Mouse (Mus musculus): ENCODE measurements around the gene Ranbp3l. TPM values are rescaled to one million over a fixed set of nuclear protein-coding genes. Genes with fewer than 3 reads are reported as not detected.

The Ranbp3l gene
- total and polyA plus RNA-seq, 2 experiments from 2014 or later = 0.14 TPM; not detected in 1

DNA sequence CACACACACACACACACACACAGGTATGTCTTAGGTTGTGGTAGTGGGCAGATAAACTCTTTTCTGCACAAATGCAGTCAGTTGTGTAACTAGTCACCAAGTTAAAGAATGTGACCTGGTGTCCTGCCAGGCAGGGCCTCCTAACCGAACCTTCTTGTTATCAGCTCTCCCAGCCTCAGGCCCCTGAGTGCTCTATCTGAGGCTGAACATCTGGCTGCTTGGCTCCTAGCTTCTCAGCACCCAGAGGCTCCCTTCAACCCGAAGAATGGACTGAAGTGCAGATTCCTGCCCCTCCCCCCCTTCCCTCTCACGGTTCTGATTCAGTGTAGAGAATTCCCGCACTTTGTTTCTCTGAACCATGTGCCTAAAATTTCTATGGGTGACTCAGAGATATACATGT lies 106.9 kb downstream of the Ranbp3l start:
- peaks cover 63% of the 10 kb centered on the region for H3K4me1 ChIP-seq (ENCODE audit: control insufficient read depth, insufficient read depth)
- no peaks in the 10 kb centered on the region for H3K27me3 ChIP-seq (ENCODE audit: control insufficient read depth, insufficient read depth, low read length)
- H3K4me2 ChIP-seq (ENCODE audit: low read depth, low read length) = peak overlapping the region; percentile 90
- no peak overlapping the region for H3K4me3 ChIP-seq (ENCODE audit: low read depth, low read length)
- no peaks in the 10 kb centered on the region for H3K9me3 ChIP-seq (replicated peaks; ENCODE audit: control insufficient read depth, low read length)
- no peak for ATAC-seq (ENCODE audit: insufficient read depth, low read depth)
- no peak for DNase-seq (ENCODE audit: low spot score)
- H3K27ac ChIP-seq (ENCODE audit: low read depth) = peak overlapping the region; percentile 96
- no peaks in the 10 kb centered on the region for H3K36me3 ChIP-seq (replicated peaks; ENCODE audit: control insufficient read depth, insufficient read depth, low read length)
- H3K9ac ChIP-seq (replicated peaks; ENCODE audit: low read depth, low read length) = no peak overlapping the region
- 4% methylated on average over 4 of the region's 4 CpGs for WGBS
- no peak for TF ChIP-seq EP300 (IDR thresholded peaks at IDR 0.05; ENCODE audit: low read depth)
- no peak for TF ChIP-seq CTCF (IDR thresholded peaks at IDR 0.05; ENCODE audit: low read depth)

DNA sequence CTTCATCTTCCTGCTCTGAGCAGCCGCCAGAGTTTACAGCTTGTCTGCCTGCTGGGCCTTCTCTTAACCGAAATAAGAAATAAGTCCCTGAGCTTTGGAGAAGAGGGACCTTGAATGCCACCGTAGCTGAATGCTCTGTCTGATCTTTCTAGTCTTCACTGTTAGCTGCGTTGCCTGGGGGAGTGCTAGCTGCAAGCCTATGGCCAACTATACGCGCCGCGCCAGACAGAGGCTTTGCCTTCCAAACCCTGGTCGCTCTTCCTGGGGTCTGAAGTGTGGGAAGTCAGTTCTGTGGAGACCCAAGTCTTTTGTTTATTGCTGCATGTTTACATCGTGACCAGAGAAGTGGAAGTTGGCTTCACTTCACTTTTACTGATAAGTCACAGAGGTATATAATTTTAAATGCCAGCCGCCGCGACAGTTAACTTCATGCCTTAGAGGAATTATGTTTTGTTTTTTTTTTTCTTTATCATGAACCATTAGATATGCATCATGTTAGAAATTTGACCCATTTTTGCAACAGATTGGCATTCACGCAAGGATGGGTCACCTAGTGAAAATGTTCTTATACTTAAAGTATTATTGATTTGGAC lies 108.0 kb downstream of the Ranbp3l start:
- Histone ChIP-seq H3K4me3 (ENCODE audit: low read depth, low read length) (no peak overlapping the region), H3K4me1 (ENCODE audit: control insufficient read depth, insufficient read depth) (peaks cover 64% of the 10 kb centered on the region), H3K27me3 (ENCODE audit: control insufficient read depth, insufficient read depth, low read length) (no peaks in the 10 kb centered on the region), H3K27ac (ENCODE audit: low read depth) (peak overlapping the region; percentile 96), H3K9me3 (replicated peaks; ENCODE audit: control insufficient read depth, low read length) (no peaks in the 10 kb centered on the region), H3K4me2 (ENCODE audit: low read depth, low read length) (peak overlapping the region; percentile 90), H3K36me3 (replicated peaks; ENCODE audit: control insufficient read depth, insufficient read depth, low read length) (no peaks in the 10 kb centered on the region), H3K9ac (replicated peaks; ENCODE audit: low read depth, low read length) (peak overlapping the region; percentile 37; the same call in 1 of the 2 replicates)
- DNase-seq (ENCODE audit: low spot score) (no peak), ATAC-seq (ENCODE audit: insufficient read depth, low read depth) (no peak)
- TF ChIP-seq EP300 (IDR thresholded peaks at IDR 0.05; ENCODE audit: low read depth) (no peak), CTCF (IDR thresholded peaks at IDR 0.05; ENCODE audit: low read depth) (no peak)
- 35% methylated on average over 14 of the region's 14 CpGs for WGBS

DNA sequence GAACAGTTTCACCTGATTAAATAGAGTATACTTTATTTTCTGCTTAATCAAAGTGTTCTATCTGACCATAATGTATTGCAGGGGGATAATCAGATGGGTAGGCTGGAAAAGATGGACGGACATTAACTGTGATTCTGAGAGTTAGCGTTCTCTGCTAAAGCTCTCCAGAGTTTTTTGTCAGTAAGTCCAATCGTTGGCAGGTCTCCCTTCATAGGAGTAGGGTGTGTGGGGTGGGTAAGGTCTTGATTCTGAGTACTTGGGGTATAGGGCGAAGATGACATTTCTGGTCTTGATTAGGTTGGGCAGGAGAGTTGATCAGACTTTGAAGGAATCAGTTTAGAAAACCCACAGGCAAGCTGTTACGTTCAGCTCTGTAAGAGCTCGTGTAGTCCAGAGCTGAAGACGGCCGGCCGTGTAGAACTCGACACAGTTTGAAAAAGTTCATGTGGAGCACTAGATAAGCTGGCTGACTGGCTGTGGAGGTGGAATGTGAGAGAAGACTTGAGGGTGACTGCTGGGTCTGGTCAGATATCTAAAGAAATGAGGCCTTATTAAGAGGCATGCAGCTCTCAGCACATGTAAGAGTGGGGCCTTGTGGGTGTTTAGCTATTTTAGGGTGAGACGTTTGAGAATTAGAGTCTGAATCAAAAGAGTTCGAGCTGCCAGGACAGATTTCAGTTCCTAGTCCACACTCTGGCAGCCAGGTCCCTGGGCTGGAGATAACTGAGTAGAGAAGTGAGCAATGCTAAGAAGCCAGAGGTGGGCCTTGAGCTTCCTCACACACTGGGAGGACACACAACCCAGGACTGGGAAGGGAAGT lies 110.9 kb downstream of the Ranbp3l start:
- H3K4me3 ChIP-seq (ENCODE audit: low read depth, low read length) = no peak overlapping the region
- peak overlapping the region; percentile 38 for H3K9ac ChIP-seq (replicated peaks; ENCODE audit: low read depth, low read length)
- DNase-seq (ENCODE audit: low spot score) (peak; percentile 67), ATAC-seq (ENCODE audit: insufficient read depth, low read depth) (peak; percentile 69)
- peak overlapping the region; percentile 95 for H3K27ac ChIP-seq (ENCODE audit: low read depth)
- no peak for TF ChIP-seq CTCF (IDR thresholded peaks at IDR 0.05; ENCODE audit: low read depth)
- TF ChIP-seq EP300 (IDR thresholded peaks at IDR 0.05; ENCODE audit: low read depth) = no peak
- WGBS = 22% methylated on average over 12 of the region's 12 CpGs
- H3K4me2 ChIP-seq (ENCODE audit: low read depth, low read length) = peak overlapping the region; percentile 47
- no peaks in the 10 kb centered on the region for H3K27me3 ChIP-seq (ENCODE audit: control insufficient read depth, insufficient read depth, low read length)
- peaks cover 70% of the 10 kb centered on the region for H3K4me1 ChIP-seq (ENCODE audit: control insufficient read depth, insufficient read depth)
- H3K9me3 ChIP-seq (replicated peaks; ENCODE audit: control insufficient read depth, low read length) = no peaks in the 10 kb centered on the region
- H3K36me3 ChIP-seq (replicated peaks; ENCODE audit: control insufficient read depth, insufficient read depth, low read length) = no peaks in the 10 kb centered on the region

DNA sequence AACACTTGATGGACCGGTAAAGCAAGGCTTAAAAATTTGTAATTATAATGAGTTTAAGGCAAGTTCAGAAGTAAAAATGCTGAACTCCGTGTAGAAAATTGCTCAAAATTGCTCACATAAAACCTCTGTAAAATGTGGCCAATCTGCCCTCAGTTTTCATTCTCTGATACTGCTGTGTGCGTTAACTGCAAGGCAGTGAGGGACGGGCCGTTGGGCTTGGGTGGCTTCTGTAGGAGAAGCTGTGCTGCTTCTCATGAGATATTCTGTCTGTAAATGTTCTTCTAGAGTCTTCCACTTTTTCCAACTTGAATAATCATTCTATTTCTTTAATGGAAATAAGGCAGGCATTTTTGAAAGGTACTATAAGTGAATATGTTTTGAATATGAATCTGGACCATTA lies 111.9 kb downstream of the Ranbp3l start:
- Histone ChIP-seq H3K4me3 (ENCODE audit: low read depth, low read length) (no peak overlapping the region), H3K36me3 (replicated peaks; ENCODE audit: control insufficient read depth, insufficient read depth, low read length) (0 out of 2 replicates have a peak, but pooled peaks cover 3% of the 10 kb centered on the region), H3K9ac (replicated peaks; ENCODE audit: low read depth, low read length) (no peak overlapping the region), H3K4me1 (ENCODE audit: control insufficient read depth, insufficient read depth) (peaks cover 61% of the 10 kb centered on the region), H3K4me2 (ENCODE audit: low read depth, low read length) (no peak overlapping the region), H3K27ac (ENCODE audit: low read depth) (peak overlapping the region; percentile 95), H3K27me3 (ENCODE audit: control insufficient read depth, insufficient read depth, low read length) (no peaks in the 10 kb centered on the region), H3K9me3 (replicated peaks; ENCODE audit: control insufficient read depth, low read length) (no peaks in the 10 kb centered on the region)
- ATAC-seq (ENCODE audit: insufficient read depth, low read depth) (no peak), DNase-seq (ENCODE audit: low spot score) (no peak)
- 45% methylated on average over 5 of the region's 5 CpGs for WGBS
- no peak for TF ChIP-seq CTCF (IDR thresholded peaks at IDR 0.05; ENCODE audit: low read depth)
- no peak for TF ChIP-seq EP300 (IDR thresholded peaks at IDR 0.05; ENCODE audit: low read depth)

DNA sequence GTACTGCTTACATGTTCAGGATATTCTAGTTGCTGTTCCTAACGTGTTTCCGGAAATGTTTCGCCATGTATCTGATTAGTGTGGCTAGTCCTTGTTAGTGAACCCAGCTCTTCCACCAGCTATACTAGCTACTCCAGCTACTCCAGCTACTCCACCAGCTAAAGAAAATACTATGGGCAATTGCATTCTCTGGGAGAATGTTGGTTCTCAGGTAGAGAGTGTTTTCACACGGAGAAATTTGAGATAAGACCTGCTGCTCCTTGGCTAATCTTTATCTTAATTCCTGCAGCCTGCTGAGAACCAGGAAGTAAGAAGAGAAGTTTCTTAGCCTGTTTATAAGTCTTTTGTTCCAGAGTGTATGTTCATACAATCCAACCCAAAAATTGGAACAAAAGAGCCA lies 112.5 kb downstream of the Ranbp3l start:
- no peak for TF ChIP-seq EP300 (IDR thresholded peaks at IDR 0.05; ENCODE audit: low read depth)
- no peak for TF ChIP-seq CTCF (IDR thresholded peaks at IDR 0.05; ENCODE audit: low read depth)
- DNase-seq (ENCODE audit: low spot score) = no peak
- no peak overlapping the region for H3K9ac ChIP-seq (replicated peaks; ENCODE audit: low read depth, low read length)
- no peak overlapping the region for H3K4me2 ChIP-seq (ENCODE audit: low read depth, low read length)
- H3K9me3 ChIP-seq (replicated peaks; ENCODE audit: control insufficient read depth, low read length) = no peaks in the 10 kb centered on the region
- no peaks in the 10 kb centered on the region for H3K27me3 ChIP-seq (ENCODE audit: control insufficient read depth, insufficient read depth, low read length)
- WGBS = 23% methylated on average over 4 of the region's 4 CpGs
- H3K27ac ChIP-seq (ENCODE audit: low read depth) = peak overlapping the region; percentile 15
- H3K4me1 ChIP-seq (ENCODE audit: control insufficient read depth, insufficient read depth) = peaks cover 57% of the 10 kb centered on the region
- 0 out of 2 replicates have a peak, but pooled peaks cover 3% of the 10 kb centered on the region for H3K36me3 ChIP-seq (replicated peaks; ENCODE audit: control insufficient read depth, insufficient read depth, low read length)
- ATAC-seq (ENCODE audit: insufficient read depth, low read depth) = no peak
- H3K4me3 ChIP-seq (ENCODE audit: low read depth, low read length) = no peak overlapping the region

All from heart, postnatal 0 days (tissue).